Mouse (Mus musculus): ENCODE data around the gene Braf. TPM values are rescaled to one million over a fixed set of nuclear protein-coding genes. Genes with fewer than 3 reads are reported as not detected.

The Braf gene
- total RNA-seq, 2 experiments from 2014 or later = 128 to 129 TPM

DNA sequence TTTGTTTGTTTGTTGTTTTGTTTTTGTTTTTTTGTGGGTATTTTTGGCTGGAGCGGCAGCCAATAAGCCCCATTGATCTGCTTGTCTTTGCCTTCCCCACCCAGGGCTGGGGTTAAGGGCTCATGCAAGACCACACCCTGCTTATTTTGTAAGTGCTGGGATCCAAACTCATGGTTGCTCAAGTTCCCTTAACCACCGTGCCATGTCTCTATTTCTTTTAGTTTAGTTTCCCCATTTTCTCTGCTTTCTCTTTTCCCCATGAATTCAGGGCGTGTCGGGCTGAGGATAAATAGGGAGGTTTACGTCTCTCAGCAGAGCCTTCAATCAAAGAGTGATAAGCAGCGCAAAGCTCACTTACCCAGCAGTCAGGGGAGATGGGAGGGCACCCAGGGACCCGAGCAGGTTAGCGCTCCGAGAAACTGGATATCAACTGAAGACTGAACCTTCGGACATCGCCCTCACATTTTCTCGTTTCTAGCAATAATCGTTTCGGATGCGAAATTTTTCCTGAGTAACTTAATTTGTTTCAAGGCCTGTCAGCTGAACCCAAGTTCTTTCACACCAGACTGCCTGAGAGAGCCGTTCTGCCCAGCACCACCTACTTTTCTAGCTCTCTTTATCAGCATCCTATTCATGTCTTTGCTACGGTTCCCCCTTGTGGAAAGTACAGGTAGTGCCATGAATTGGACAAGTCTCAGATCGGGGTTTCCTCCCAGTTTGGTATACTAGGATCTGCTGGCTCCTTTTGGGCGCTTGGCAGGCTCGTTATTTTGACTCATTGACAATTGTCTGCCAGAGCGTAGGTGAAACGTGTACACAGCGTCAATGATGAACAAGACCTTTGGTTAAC lies 162.9 kb downstream of the Braf start:
- DNase-seq (ENCODE audit: low spot score in 2 of 2) = peak; percentile 91 to 92
- TF ChIP-seq CTCF (conservative IDR thresholded peaks at IDR 0.05) = peak; percentile 93
- no peak overlapping the region; the same call in 1 of the 2 replicates for H3K4me3 ChIP-seq
- no peak overlapping the region for H3K27ac ChIP-seq

DNA sequence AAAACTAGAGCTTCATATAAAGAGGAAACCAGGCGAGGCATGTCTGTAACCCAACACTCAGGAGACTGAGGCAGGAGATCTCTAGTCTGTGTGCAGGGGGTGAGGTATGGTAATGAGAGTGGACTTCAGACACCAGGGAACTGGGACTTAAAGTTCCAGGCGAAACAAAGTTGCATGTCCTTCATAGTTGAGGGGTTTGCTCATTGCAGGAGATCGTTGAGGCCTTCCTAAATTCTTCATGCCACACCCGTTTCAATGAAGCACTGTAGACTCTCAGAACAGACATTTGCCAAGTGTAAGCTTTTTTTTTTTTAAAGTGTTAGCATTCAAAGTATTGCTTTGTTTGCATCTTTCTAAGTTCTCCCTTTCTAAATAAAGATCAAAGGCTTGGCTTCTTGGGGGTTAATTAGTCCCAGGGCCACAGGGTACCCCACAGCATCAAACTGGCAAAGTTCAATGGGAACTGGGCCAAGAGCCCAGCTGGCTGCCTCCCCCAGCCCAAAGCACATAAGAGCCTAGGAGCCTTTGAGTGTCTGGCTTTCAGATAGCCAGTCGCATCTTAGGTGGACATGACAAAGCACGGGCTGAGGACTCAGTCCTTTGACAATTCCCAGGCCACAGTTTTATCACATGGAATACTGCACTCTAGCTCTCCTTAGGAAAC lies 165.9 kb downstream of the Braf start:
- DNase-seq (ENCODE audit: low spot score in 2 of 2) = no peak
- H3K4me3 ChIP-seq = no peak overlapping the region
- H3K27ac ChIP-seq = no peak overlapping the region
- TF ChIP-seq CTCF (conservative IDR thresholded peaks at IDR 0.05) = no peak

- peak; percentile 84 to 88 for DNase-seq (ENCODE audit: low spot score in 2 of 2)
- TF ChIP-seq CTCF (conservative IDR thresholded peaks at IDR 0.05) = no peak
- H3K27ac ChIP-seq = peak within 1 kb of the TSS; percentile 93
- peak within 1 kb of the TSS; percentile 86 for H3K4me3 ChIP-seq
Observed at GRCm38 (mm10) chr6:39557723-39558261, 167.5 kb downstream of the Braf start, which contains the start of gene Dennd2a. Gene Dennd2a, minus strand, starts transcription at chr6:39557867.

DNA sequence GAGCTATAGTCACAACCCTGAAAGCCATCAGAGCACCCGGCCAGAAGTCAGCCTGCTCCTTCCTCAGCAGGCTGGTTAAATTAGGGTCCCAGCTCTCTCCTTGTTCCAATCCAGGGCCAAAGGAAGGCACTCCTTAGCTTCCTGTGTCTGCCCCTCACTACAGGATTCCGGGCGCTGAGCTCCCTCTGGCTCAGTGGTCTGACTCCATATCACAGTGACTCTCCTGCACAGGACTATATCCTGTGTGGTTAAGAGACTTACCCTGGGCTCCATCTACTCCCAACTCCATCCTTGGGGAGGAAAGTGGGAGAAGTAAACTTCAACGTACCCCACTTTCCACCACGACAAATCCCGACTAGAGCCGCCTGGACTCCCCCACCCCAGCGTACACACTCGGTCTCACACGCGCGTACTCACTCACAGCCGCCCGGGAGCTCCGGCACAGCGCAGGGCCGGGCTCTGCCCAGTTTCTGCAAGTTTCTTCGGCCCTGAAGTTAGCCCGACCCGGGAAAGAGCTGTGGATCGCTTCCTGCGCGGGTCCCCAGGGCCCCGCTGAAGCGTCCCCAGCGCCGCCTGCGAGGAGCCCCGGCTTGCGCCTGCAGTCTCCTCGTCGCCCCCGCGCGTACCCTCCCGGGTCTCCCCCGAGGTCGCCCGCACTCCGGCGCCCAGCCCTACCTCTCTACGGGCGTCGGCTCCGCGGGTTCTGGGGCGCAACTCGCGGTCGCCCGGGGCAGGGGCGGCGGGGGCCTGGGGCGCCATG lies 168.2 kb downstream of the Braf start:
- H3K4me3 ChIP-seq = peak overlapping the region; percentile 86
- no peak for TF ChIP-seq CTCF (conservative IDR thresholded peaks at IDR 0.05)
- DNase-seq (ENCODE audit: low spot score in 2 of 2) = peak in 1 of 2 experiments; percentile 46
- H3K27ac ChIP-seq = peak overlapping the region; percentile 93

GRCm38 (mm10) chr6:39555648-39555945 lies 169.7 kb downstream of the Braf start:
- Histone ChIP-seq H3K27ac (peak overlapping the region; percentile 25; the same call in 1 of the 2 replicates), H3K4me3 (peak overlapping the region; percentile 86)
- no peak for TF ChIP-seq CTCF (conservative IDR thresholded peaks at IDR 0.05)
- no peak for DNase-seq (ENCODE audit: low spot score in 2 of 2)

DNA sequence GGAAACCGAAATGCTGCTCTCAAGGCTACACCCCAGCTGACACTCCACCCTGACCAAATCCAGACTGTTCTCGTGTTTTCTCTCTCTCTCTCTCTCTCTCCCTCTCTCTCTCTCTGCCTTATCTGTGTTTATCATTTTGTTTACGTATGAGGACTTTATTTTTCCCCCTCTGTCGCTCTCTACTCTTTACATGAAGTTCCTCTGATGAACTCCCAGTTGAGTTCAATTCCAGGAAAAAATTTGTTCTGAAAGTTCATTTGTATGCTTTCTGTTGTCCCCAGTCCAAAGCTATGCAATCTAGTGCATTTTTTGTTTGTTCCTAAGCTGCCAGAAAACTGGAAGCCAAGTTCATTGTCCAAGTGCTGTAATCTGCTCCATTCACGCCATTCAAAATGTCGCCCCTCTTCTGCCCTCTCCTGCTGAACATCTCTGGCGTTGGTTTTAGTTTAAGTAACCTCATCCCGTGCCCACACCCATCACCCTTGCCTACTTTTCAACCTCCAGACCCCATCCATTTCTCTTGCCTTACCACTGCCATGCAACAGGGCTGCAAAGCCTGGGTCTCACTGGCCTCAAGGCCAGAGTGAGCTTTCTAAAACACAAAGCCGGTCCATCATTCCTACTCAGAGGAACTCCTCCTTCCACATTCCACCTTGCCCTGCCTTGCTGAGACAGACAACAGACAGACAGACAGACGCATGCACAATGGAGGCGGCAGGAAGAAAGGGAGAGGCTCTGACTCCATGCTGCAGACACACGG lies 170.2 kb downstream of the Braf start:
- H3K4me3 ChIP-seq = peak overlapping the region; percentile 86; the same call in 1 of the 2 replicates
- H3K27ac ChIP-seq = peak overlapping the region; percentile 25; the same call in 1 of the 2 replicates
- no peak for TF ChIP-seq CTCF (conservative IDR thresholded peaks at IDR 0.05)
- no peak for DNase-seq (ENCODE audit: low spot score in 2 of 2)

Other genes starting within 250 kb of the Braf start
- gene Dennd2a, start 167.6 kb downstream of the Braf start, total RNA-seq (2021) = 10 to 100 TPM; 37.0 to 38.2 TPM
- gene Adck2, start 151.6 kb downstream of the Braf start, total RNA-seq (2021) = 10 to 100 TPM; 27.5 to 32.0 TPM
- not detected for gene Gm42420, start 139.7 kb downstream of the Braf start, total RNA-seq (2021)
- gene Ndufb2, start 132.9 kb downstream of the Braf start, total RNA-seq (2021) = 100 to 1,000 TPM; 167 to 192 TPM
- gene Mrps33, start 85.5 kb upstream of the Braf start, total RNA-seq (2021) = 100 to 1,000 TPM; 103 to 118 TPM
- 100 to 1,000 TPM; 169 to 170 TPM for gene Tmem178b, start 147.8 kb upstream of the Braf start, total RNA-seq (2021)

All from layer of hippocampus, adult 2 months (tissue).